Mouse (Mus musculus) layer of hippocampus, postnatal 10 days (tissue): ENCODE results near the gene Jazf1. TPM values are rescaled to one million over a fixed set of nuclear protein-coding genes. Genes with fewer than 3 reads are reported as not detected.

Experiments used
- DNase-seq, 2 experiments: peaks; one replicate each; pipeline ENCODE4 v3.0.0; 2021; ENCODE audit warnings: low spot score in 2 of 2
- total RNA-seq, 2 experiments: library from RNA; stranded (reverse); gene quantifications; 2 replicates each; pipeline ENCODE4 v1.2.3; 2021

The Jazf1 gene
- total RNA-seq, 2 experiments from 2014 or later, result 69.5 to 82.2 TPM

DNA sequence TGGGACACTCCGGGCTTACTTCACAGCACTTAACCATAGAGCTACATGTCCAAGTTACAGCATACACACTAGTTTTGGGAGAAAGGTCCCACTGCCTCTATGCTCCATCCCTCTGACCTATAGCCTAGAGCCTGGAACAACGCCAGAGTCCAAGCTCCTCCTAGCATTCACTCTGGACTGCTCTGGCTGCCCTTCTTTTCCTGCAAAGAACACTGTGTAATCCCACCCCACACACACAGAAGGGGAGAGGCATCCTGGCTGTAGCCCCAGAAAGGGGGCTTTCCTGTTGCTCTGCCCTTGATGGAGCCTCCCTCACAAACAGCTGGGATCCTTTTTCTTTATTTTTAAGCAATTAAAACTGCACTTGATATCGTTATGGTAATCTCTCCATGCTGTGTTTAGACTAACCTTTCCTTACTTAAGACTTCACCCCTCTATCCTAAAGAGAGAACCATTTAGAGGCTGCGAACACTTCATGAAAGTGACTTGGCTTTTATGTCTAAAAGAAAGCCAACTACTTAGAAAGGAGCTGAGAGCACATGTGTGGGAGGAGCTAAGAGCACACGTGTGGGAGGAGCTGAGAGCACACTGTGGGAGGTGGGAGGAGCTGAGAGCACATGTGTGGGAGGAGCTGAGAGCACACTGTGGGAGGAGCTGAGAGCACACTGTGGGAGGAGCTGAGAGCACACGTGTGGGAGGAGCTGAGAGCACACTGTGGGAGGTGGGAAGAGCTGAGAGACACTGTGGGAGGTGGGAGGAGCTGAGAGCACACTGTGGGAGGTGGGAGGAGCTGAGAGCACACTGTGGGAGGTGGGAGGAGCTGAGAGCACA, 106.6 kb downstream of the Jazf1 start:
- DNase-seq, result no peak

- peak; percentile 73 to 76 for DNase-seq
These were observed 110.7 kb downstream of the Jazf1 start for GRCm38 (mm10) chr6:52957730-52958129.

GRCm38 (mm10) chr6:52956131-52956530, 112.3 kb downstream of the Jazf1 start:
- DNase-seq, result no peak

DNA sequence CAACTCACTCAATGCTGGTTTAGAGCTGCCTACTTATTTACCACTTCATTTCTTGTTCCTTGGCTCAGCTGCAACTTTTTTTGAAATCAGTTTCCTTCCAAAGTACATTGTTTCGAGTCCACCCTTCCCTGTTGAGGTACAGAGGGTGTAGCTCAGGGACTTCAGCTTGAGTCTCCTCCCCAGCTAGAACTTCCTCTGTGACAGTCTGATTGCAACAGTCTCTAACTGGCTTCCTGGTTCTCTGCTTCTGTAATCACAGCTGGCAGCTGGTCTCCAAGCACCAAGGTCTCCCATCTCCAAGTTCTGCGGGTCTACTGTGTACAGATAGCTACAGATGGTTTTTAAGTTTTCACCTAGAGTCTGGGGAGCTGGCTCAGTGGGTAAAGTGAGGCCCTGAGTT, 113.1 kb downstream of the Jazf1 start:
- DNase-seq, result no peak

- no peak for DNase-seq
These were observed 113.6 kb downstream of the Jazf1 start for GRCm38 (mm10) chr6:52954861-52955260.

- DNase-seq, result no peak
These were observed 114.0 kb downstream of the Jazf1 start for GRCm38 (mm10) chr6:52954441-52954840.

GRCm38 (mm10) chr6:52952526-52952900, 115.9 kb downstream of the Jazf1 start:
- no peak for DNase-seq

GRCm38 (mm10) chr6:52951871-52952525, 116.4 kb downstream of the Jazf1 start:
- no peak for DNase-seq

GRCm38 (mm10) chr6:52950371-52950770, 118.1 kb downstream of the Jazf1 start:
- DNase-seq, result no peak

GRCm38 (mm10) chr6:52942534-52942933, 125.9 kb downstream of the Jazf1 start:
- DNase-seq, result no peak

DNA sequence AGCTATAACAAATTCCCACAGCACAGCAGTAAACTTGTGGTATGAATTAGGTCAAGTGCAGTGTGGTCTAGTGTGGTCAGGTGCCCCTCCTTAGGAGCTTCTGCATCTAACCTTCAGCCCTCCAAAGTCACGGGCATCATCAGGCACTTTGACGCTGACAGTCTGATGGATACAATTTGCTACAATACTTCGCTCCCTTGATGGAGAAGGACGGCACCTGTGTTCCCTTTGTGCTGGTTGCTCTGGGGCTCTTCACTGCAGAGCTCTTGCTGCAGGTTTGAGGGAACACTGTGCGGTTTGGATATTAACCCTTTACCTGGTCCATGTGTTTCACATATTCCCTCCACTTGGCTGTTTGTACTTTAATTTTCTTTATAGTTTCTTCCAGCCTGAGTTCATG, 126.3 kb downstream of the Jazf1 start:
- DNase-seq, result no peak

DNA sequence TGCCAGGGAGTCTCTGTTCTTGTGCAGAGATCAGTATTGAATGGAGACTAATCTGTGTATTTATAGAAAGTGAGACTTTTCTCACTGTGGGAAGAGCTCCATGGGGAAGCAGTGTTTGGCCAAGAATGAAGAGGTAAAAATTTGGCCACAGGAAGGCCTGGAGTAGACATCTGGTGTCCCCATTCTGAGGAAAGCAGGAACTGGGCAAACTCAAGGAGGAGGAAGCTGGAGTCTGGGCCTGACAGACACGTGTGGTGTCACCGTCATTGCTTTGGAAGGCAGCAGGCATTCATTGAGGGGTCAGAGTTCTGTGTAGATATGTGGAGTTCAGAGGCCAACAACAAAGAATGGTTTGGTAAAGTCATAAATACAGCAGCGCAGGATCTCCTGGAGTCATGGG, 130.5 kb downstream of the Jazf1 start:
- DNase-seq, result no peak

DNA sequence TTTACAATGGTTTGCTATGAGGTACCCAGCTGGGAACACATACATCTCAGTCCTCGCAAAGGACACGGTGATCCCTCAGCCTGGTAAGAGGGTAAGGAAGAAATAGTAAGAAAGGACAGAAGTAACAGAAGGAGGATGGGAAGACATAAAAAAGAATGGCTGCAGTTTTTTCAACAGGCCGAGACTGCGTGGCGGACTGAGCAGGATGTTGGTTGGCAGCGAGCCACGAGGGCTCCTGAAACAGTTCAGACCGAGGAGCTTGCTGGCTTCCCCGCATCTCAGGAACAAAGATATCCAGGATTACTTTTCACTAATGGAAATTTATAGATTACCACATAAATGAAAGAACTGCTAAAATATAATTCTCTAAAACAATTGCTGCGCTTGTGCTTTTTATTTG, 131.4 kb downstream of the Jazf1 start:
- DNase-seq, result peak; percentile 43 to 58

- no peak for DNase-seq
These were observed 134.4 kb downstream of the Jazf1 start for GRCm38 (mm10) chr6:52934021-52934420.

DNA sequence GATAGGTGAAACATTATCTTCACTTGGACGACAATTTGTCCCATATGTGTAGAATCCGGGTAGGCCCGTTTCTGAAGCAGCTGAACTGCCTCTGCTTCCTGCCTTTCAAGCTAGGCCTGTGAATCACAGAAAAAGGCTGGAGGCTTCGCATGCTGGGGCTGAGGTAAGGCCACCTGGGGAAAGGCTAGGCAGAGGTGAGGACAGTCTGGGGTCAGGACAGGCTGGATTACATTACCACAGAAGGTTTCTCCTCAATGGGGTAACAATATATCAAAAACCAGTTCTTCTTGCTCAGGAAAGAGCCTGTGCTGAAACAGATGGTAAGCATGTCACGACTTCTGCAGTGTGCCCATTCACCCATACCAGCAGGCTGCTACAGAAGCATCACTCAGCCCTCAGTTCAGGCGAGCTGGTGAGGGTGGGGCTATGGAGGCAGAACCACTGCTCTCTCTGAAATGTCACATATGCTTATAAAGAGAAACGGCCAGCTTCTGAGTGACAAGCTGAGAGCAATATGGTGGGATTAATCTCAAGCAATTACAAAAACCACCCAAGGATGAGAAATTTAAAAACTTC, 135.7 kb downstream of the Jazf1 start:
- DNase-seq, result no peak

GRCm38 (mm10) chr6:52929358-52929757, 139.1 kb downstream of the Jazf1 start:
- no peak for DNase-seq

DNA sequence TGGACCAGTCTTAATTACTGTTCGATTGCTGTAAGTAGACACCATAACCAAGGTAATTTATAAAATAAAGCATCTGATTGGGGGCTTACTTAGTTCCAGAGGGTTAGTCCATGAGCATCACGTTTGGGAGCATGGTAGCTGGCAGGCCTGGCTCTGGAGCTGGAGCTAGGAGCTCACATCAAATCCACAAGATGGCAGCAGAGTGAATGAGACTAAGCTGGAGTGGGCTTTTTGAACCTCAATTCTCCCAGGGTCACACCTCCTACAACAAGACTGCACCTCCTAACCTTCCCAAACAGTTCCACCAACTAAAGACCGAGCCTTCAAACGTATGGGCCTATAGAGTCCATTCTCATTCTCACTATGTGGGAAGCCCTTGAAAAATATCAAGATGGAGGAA, 141.5 kb downstream of the Jazf1 start:
- DNase-seq, result peak in 1 of 2 experiments; percentile 46

GRCm38 (mm10) chr6:52925458-52926042, 142.9 kb downstream of the Jazf1 start:
- DNase-seq, result no peak

- DNase-seq, result no peak
These were observed 147.2 kb downstream of the Jazf1 start for GRCm38 (mm10) chr6:52921248-52921647.

DNA sequence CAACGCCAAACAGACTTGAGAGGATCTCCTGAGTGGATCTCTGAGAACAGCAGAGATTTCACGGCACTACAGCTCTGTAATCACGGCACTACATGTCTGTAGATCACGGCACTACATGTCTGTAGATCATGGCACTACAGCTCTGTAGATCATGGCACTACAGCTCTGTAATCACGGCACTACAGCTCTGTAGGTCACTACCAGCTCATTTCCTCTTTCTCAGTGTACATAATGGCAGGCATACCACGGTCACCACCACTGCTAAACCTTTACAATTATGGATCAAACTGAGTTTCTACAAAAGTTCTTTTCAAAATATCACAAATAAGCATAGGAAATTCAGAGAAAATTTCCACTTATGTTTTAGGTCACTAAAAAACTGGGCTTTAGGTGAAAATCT, 147.7 kb downstream of the Jazf1 start:
- no peak for DNase-seq

DNA sequence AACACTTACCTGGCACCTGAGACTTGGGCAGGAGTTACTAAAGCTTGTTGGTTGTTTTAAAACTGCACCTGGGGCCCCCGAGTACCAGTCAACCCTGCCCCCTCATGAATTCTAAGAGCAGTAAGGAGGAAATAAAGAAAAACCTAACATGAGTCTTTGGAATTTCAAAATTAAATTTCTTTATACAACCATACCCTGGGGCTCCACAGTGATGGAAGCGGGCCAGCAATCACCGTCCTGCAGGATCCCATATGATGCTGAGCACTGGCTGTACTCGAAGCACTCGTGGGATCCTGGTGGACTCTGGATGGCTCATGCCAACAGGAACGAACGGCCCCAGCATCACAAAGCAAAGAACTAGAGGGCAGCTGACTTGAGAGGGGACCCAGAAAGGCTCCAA, 149.0 kb downstream of the Jazf1 start:
- no peak for DNase-seq

DNA sequence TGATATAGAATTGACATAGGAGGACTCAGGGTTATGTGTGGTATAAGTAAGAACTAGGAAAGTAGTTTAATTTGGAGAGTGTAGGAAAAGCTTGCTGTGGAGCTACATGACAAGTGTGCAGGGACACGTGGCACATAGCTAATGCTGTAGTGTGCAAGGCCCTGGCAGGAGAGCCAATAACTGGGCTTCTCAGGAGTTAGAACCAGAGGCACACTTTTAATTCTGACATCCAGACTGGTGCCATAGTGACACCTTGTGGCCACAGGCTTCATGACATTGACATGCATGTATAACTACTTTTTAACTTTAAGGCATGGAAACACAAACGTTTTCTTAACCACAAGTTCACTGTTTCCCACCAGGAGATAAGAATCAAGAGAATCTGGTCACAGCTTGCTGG, 149.5 kb downstream of the Jazf1 start:
- peak; percentile 83 to 84 for DNase-seq
